Mouse (Mus musculus) adrenal gland (tissue): ENCODE measurements around the gene Lamb2.

Experiments
- intact Hi-C: fragments of 180-260 bp; cut with DNase I; formaldehyde crosslinking; loops from one replicate; pipeline ENCODE4 v1.15.1; 2025

The Lamb2 gene

GRCm38 (mm10) chr9:108460319-108461178, 19.0 kb upstream of the Lamb2 start, which contains the start of gene Ccdc71:
Ccdc71 (plus strand) TSS chr9:108460527.
- intact Hi-C loops = no loop called here

- intact Hi-C loops = no loop called here
These were observed 18.3 kb upstream of the Lamb2 start, which contains the start of gene Klhdc8b for GRCm38 (mm10) chr9:108461181-108461631. Klhdc8b (minus strand) TSS chr9:108461581.

GRCm38 (mm10) chr9:108461675-108462074, 17.9 kb upstream of the Lamb2 start:
- intact Hi-C loops = no loop called here

GRCm38 (mm10) chr9:108462192-108462591, 17.3 kb upstream of the Lamb2 start:
- intact Hi-C loops = no loop called here

- intact Hi-C loops = no loop called here
These were observed 15.8 kb upstream of the Lamb2 start for GRCm38 (mm10) chr9:108463713-108464112.

GRCm38 (mm10) chr9:108466219-108466618, 13.3 kb upstream of the Lamb2 start:
- intact Hi-C loops = no loop called here

- intact Hi-C loops = no loop called here
These were observed 10.1 kb upstream of the Lamb2 start for GRCm38 (mm10) chr9:108469430-108469829.

GRCm38 (mm10) chr9:108469845-108470244, 9.7 kb upstream of the Lamb2 start:
- intact Hi-C loops = no loop called here

GRCm38 (mm10) chr9:108474528-108474927, 5.0 kb upstream of the Lamb2 start:
- intact Hi-C loops = no loop called here

- intact Hi-C loops = no loop called here
These were observed 839 bp upstream of the Lamb2 start for GRCm38 (mm10) chr9:108478638-108479156.

- intact Hi-C loops = no loop called here
These were observed 295 bp upstream of the Lamb2 start for GRCm38 (mm10) chr9:108479241-108479640.

- intact Hi-C loops = no loop called here
These were observed 1.4 kb downstream of the Lamb2 start for GRCm38 (mm10) chr9:108480813-108481519.

GRCm38 (mm10) chr9:108481520-108482210, 2.1 kb downstream of the Lamb2 start:
- intact Hi-C loops = no loop called here

- intact Hi-C loops = no loop called here
These were observed 3.7 kb downstream of the Lamb2 start for GRCm38 (mm10) chr9:108483051-108483790.

GRCm38 (mm10) chr9:108484021-108484420, 4.5 kb downstream of the Lamb2 start:
- intact Hi-C loops = no loop called here

- intact Hi-C loops = no loop called here
These were observed 5.9 kb downstream of the Lamb2 start for GRCm38 (mm10) chr9:108485301-108485875.

- intact Hi-C loops = no loop called here
These were observed 7.5 kb downstream of the Lamb2 start for GRCm38 (mm10) chr9:108486973-108487530.

- intact Hi-C loops = no loop called here
These were observed 8.9 kb downstream of the Lamb2 start for GRCm38 (mm10) chr9:108488403-108488802.

- intact Hi-C loops = no loop called here
These were observed 9.7 kb downstream of the Lamb2 start for GRCm38 (mm10) chr9:108489215-108489614.
